Mouse (Mus musculus) layer of hippocampus, postnatal 10 days (tissue): ENCODE measurements around the gene Gtf2h3. TPM values are rescaled to one million over a fixed set of nuclear protein-coding genes. Genes with fewer than 3 reads are reported as not detected.
A peak's percentile ranks its signal among the peaks of the same experiment; 100 is the strongest.
"Not testable (repeated sequence)": the region's sequence is repeated elsewhere in the genome, so short reads cannot be mapped to it uniquely, and the experiment has no call there.

Source experiments
- DNase-seq, 2 experiments: peaks; one replicate each; pipeline ENCODE4 v3.0.0; 2021; ENCODE audit warnings: low spot score in 2 of 2
- total RNA-seq, 2 experiments: library from RNA; stranded (reverse); gene quantifications; 2 replicates each; pipeline ENCODE4 v1.2.3; 2021

The Gtf2h3 gene
- total RNA-seq, 2 experiments from 2014 or later = 29.0 to 31.0 TPM

- DNase-seq = no peak
Observed at GRCm38 (mm10) chr5:124555145-124555544, 23.8 kb upstream of the Gtf2h3 start.

GRCm38 (mm10) chr5:124571068-124571467 lies 7.9 kb upstream of the Gtf2h3 start:
- peak; percentile 13 to 45 for DNase-seq

GRCm38 (mm10) chr5:124575467-124575866 lies 3.5 kb upstream of the Gtf2h3 start:
- DNase-seq = no peak

GRCm38 (mm10) chr5:124582515-124582914 lies 3.6 kb downstream of the Gtf2h3 start:
- no peak for DNase-seq

- no peak for DNase-seq
Observed at GRCm38 (mm10) chr5:124592768-124593167, 13.8 kb downstream of the Gtf2h3 start.

GRCm38 (mm10) chr5:124598224-124599174 lies 19.6 kb downstream of the Gtf2h3 start:
- DNase-seq = peak; percentile 89 to 90

GRCm38 (mm10) chr5:124599726-124600125 lies 20.8 kb downstream of the Gtf2h3 start:
- DNase-seq = not testable (repeated sequence)

GRCm38 (mm10) chr5:124602349-124602748 lies 23.4 kb downstream of the Gtf2h3 start:
- peak; percentile 73 to 75 for DNase-seq

GRCm38 (mm10) chr5:124604296-124604695 lies 25.4 kb downstream of the Gtf2h3 start:
- no peak for DNase-seq

- DNase-seq = no peak
Observed at GRCm38 (mm10) chr5:124605041-124605622, 26.2 kb downstream of the Gtf2h3 start.

GRCm38 (mm10) chr5:124610965-124611364 lies 32.0 kb downstream of the Gtf2h3 start:
- no peak for DNase-seq

GRCm38 (mm10) chr5:124614709-124615108 lies 35.8 kb downstream of the Gtf2h3 start:
- no peak for DNase-seq

GRCm38 (mm10) chr5:124618711-124619110 lies 39.8 kb downstream of the Gtf2h3 start:
- no peak for DNase-seq

GRCm38 (mm10) chr5:124621362-124621761 lies 42.4 kb downstream of the Gtf2h3 start:
- DNase-seq = no peak

GRCm38 (mm10) chr5:124622890-124623289 lies 44.0 kb downstream of the Gtf2h3 start:
- DNase-seq = no peak

GRCm38 (mm10) chr5:124624291-124624690 lies 45.4 kb downstream of the Gtf2h3 start:
- DNase-seq = no peak

GRCm38 (mm10) chr5:124628448-124629363 lies 49.8 kb downstream of the Gtf2h3 start, which contains the start of gene Atp6v0a2:
Gene Atp6v0a2 (plus strand): TSS chr5:124628576.
- DNase-seq = peak; percentile 94 to 97

- DNase-seq = no peak
Observed at GRCm38 (mm10) chr5:124629641-124630040, 50.7 kb downstream of the Gtf2h3 start.

GRCm38 (mm10) chr5:124631685-124632084 lies 52.7 kb downstream of the Gtf2h3 start:
- DNase-seq = peak in 1 of 2 experiments; percentile 15

GRCm38 (mm10) chr5:124632461-124632860 lies 53.5 kb downstream of the Gtf2h3 start:
- DNase-seq = no peak

GRCm38 (mm10) chr5:124633425-124633824 lies 54.5 kb downstream of the Gtf2h3 start:
- no peak for DNase-seq
